12 mouse cellular contexts compared by ENCODE assay signal in the genomic region with DNA sequence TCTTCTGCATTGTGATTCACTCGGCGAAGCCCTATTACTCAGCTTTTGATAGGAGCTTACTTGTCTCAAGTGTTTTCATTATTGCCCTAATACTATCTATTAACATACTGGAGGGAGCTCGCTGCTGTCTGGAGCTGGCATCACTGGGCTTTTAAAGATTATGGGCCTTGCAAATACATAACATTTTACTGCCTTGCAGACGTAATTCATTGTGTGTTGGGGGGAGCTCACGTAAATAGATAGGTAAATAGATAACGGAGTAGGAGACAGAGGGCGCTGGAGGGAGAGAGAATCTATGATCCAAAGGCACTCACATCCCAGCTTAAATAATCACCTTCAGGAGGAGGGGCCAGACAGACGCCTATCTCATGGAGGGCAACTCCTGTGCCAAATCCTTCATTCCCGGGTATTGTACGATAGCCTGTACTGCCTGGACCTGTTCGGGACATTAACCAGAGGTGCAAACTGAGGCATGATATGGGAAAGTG. TPM values are rescaled to one million over a fixed set of nuclear protein-coding genes. Genes with fewer than 3 reads are reported as not detected.
A peak's percentile ranks its signal among the peaks of the same experiment; 100 is the strongest.
DNase-seq lines count a peak whose midpoint lies in the region; ATAC-seq and TF ChIP-seq lines count a peak whose summit lies in the region.
"Had no signal": no experiment of that assay in that cellular context is flagged by ENCODE, and none has a peak within 500 bp of the region (broad histone marks: within the 10 kb centered on the region; RNA-seq: fewer than 3 reads in every experiment).

No protein-coding gene starts in this region.

- 35% methylated on average over 11 of the region's 11 CpGs for WGBS in hindbrain, embryonic 12.5 days
- WGBS in hindbrain, embryonic 11.5 days, result 41% methylated on average over 11 of the region's 11 CpGs
- WGBS in forebrain, embryonic 14.5 days, result 6% methylated on average over 11 of the region's 11 CpGs
- WGBS in midbrain, embryonic 14.5 days, result 9% methylated on average over 11 of the region's 11 CpGs
- WGBS in kidney, adult 2 months, result 47% methylated on average over 11 of the region's 11 CpGs

- no peaks in the 10 kb centered on the region for H3K9me3 ChIP-seq in hindbrain, embryonic 12.5 days (replicated peaks)
- no peaks in the 10 kb centered on the region for H3K9me3 ChIP-seq in hindbrain, embryonic 11.5 days (ENCODE audit: control insufficient read depth, low read length)
- no peaks in the 10 kb centered on the region for H3K9me3 ChIP-seq in forebrain, embryonic 14.5 days (replicated peaks; ENCODE audit: control insufficient read depth, low read length)
- no peaks in the 10 kb centered on the region for H3K9me3 ChIP-seq in midbrain, embryonic 14.5 days (ENCODE audit: control insufficient read depth, low read length)

- DNase-seq in hindbrain, embryonic 11.5 days (ENCODE audit: low spot score), result no peak
- DNase-seq in ZHBTc4 (ENCODE audit: low read depth, low spot score), result peak; percentile 13
- peak; percentile 78 for DNase-seq in forebrain, embryonic 14.5 days (ENCODE audit: low spot score)
- DNase-seq in midbrain, embryonic 14.5 days, result peak; percentile 77
- DNase-seq in kidney, adult 2 months, result no peak
- no peak for DNase-seq in kidney, postnatal 14 days
- DNase-seq in left cerebral cortex, adult 8-10 months (ENCODE audit: low spot score in 2 of 2), result no peak
- DNase-seq: heart, postnatal 36 days; kidney, postnatal 10 days; lung, adult 2 months had no signal

- 0 out of 2 replicates have a peak overlapping the region, but pooled peaks have one; percentile 7 for H3K4me2 ChIP-seq in hindbrain, embryonic 12.5 days (replicated peaks)
- H3K4me2 ChIP-seq in hindbrain, embryonic 11.5 days (replicated peaks; ENCODE audit: low read depth, low read length), result no peak overlapping the region
- H3K4me2 ChIP-seq in forebrain, embryonic 14.5 days (ENCODE audit: low read length), result peak overlapping the region; percentile 29; the same call in 1 of the 2 replicates
- H3K4me2 ChIP-seq in midbrain, embryonic 14.5 days (ENCODE audit: low read length), result peak overlapping the region; percentile 16

- H3K9ac ChIP-seq in hindbrain, embryonic 12.5 days, result no peak overlapping the region
- no peak overlapping the region for H3K9ac ChIP-seq in hindbrain, embryonic 11.5 days (ENCODE audit: low read depth, low read length)
- H3K9ac ChIP-seq in forebrain, embryonic 14.5 days (ENCODE audit: low read length), result no peak overlapping the region
- H3K9ac ChIP-seq in midbrain, embryonic 14.5 days (replicated peaks; ENCODE audit: low read length), result no peak overlapping the region

- TF ChIP-seq CTCF in kidney, adult 2 months (conservative IDR thresholded peaks at IDR 0.05; ENCODE audit: insufficient read depth, insufficient read length, low read depth, low read length), result no peak

- no peaks in the 10 kb centered on the region for H3K36me3 ChIP-seq in hindbrain, embryonic 12.5 days
- no peaks in the 10 kb centered on the region for H3K36me3 ChIP-seq in hindbrain, embryonic 11.5 days (ENCODE audit: control insufficient read depth, insufficient read depth, low read length)
- H3K36me3 ChIP-seq in forebrain, embryonic 14.5 days (ENCODE audit: control insufficient read depth, insufficient read depth, low read length), result no peaks in the 10 kb centered on the region
- no peaks in the 10 kb centered on the region for H3K36me3 ChIP-seq in midbrain, embryonic 14.5 days (ENCODE audit: control insufficient read depth, insufficient read depth, low read length)
- no peaks in the 10 kb centered on the region for H3K36me3 ChIP-seq in kidney, adult 2 months (ENCODE audit: control insufficient read depth, insufficient read depth, low read length)

- H3K4me1 ChIP-seq in hindbrain, embryonic 12.5 days, result peaks cover 7% of the 10 kb centered on the region
- H3K4me1 ChIP-seq in hindbrain, embryonic 11.5 days (replicated peaks; ENCODE audit: control insufficient read depth, insufficient read depth, low read length), result peaks cover 2% of the 10 kb centered on the region; the same call in 1 of the 2 replicates
- peaks cover 12% of the 10 kb centered on the region; the same call in 1 of the 2 replicates for H3K4me1 ChIP-seq in forebrain, embryonic 14.5 days (ENCODE audit: control insufficient read depth, insufficient read depth, low read length)
- peaks cover 16% of the 10 kb centered on the region for H3K4me1 ChIP-seq in midbrain, embryonic 14.5 days (ENCODE audit: control insufficient read depth, insufficient read depth, low read length)
- H3K4me1 ChIP-seq in kidney, adult 2 months (ENCODE audit: control insufficient read depth, insufficient read depth, low read length), result no peaks in the 10 kb centered on the region

- H3K27ac ChIP-seq in hindbrain, embryonic 12.5 days, result peak overlapping the region; percentile 62
- no peak overlapping the region for H3K27ac ChIP-seq in hindbrain, embryonic 11.5 days (ENCODE audit: low read depth, low read length)
- H3K27ac ChIP-seq in forebrain, embryonic 14.5 days (ENCODE audit: low read depth, low read length), result peak overlapping the region; percentile 78
- H3K27ac ChIP-seq in midbrain, embryonic 14.5 days (replicated peaks; ENCODE audit: low read depth, low read length), result peak overlapping the region; percentile 70
- H3K27ac ChIP-seq in kidney, adult 2 months (ENCODE audit: insufficient read depth, low read depth, low read length), result no peak overlapping the region

- peak; percentile 63 for ATAC-seq in hindbrain, embryonic 12.5 days (ENCODE audit: low FRiP score)
- ATAC-seq in hindbrain, embryonic 11.5 days (ENCODE audit: low FRiP score), result no peak
- peak; percentile 89 for ATAC-seq in forebrain, embryonic 14.5 days
- ATAC-seq in midbrain, embryonic 14.5 days (ENCODE audit: low FRiP score, low TSS enrichment), result peak; percentile 78

- H3K27me3 ChIP-seq in hindbrain, embryonic 12.5 days, result peaks cover 5% of the 10 kb centered on the region; the same call in 1 of the 2 replicates
- H3K27me3 ChIP-seq in hindbrain, embryonic 11.5 days (ENCODE audit: control insufficient read depth, insufficient read depth, low read length), result no peaks in the 10 kb centered on the region
- no peaks in the 10 kb centered on the region for H3K27me3 ChIP-seq in forebrain, embryonic 14.5 days (replicated peaks; ENCODE audit: control insufficient read depth, insufficient read depth, low read length)
- no peaks in the 10 kb centered on the region for H3K27me3 ChIP-seq in midbrain, embryonic 14.5 days (ENCODE audit: control insufficient read depth, insufficient read depth, low read length)
- H3K27me3 ChIP-seq in kidney, adult 2 months (replicated peaks; ENCODE audit: control insufficient read depth, insufficient read depth, low read length), result no peaks in the 10 kb centered on the region

- TF ChIP-seq POLR2A in kidney, adult 2 months (IDR thresholded peaks at IDR 0.05; ENCODE audit: low read depth, low read length), result no peak

- H3K4me3 ChIP-seq in hindbrain, embryonic 12.5 days, result no peak overlapping the region
- no peak overlapping the region for H3K4me3 ChIP-seq in hindbrain, embryonic 11.5 days (ENCODE audit: low read depth, low read length)
- no peak overlapping the region for H3K4me3 ChIP-seq in forebrain, embryonic 14.5 days (ENCODE audit: low read depth, low read length)
- no peak overlapping the region for H3K4me3 ChIP-seq in midbrain, embryonic 14.5 days (replicated peaks; ENCODE audit: low read depth, low read length)
- no peak overlapping the region for H3K4me3 ChIP-seq in kidney, adult 2 months (ENCODE audit: insufficient read depth, low read depth, low read length)

RNA-seq across cellular contexts. Expression of a gene that starts 45.8 kb away (rescaled TPM):
- 0.48 and 0.90 TPM in 2 replicates for polyA plus RNA-seq in hindbrain, embryonic 12.5 days (2016; fragmentation: Nextera tagmentation; extraction: Ambion mirVana)
- polyA plus RNA-seq in hindbrain, embryonic 11.5 days (2014; fragmentation: Nextera tagmentation; extraction: Ambion mirVana), result 0.20 and 0.39 TPM in 2 replicates
- polyA plus RNA-seq in forebrain, embryonic 14.5 days (2014; fragmentation: Nextera tagmentation; extraction: Ambion mirVana), result 4.9 and 6.5 TPM in 2 replicates
- 2.0 and 2.6 TPM in 2 replicates for polyA plus RNA-seq in midbrain, embryonic 14.5 days (2014; fragmentation: Nextera tagmentation; extraction: Ambion mirVana)
- polyA plus RNA-seq in kidney, adult 2 months (2012; rRNA removed), result 0.41 and 0.61 TPM in 2 replicates
- total RNA-seq in left cerebral cortex, adult 8-10 months (2022), result 10 to 100 TPM; 12.3 to 15.1 (median 13.7) TPM
- total RNA-seq: megakaryocyte, adult 5-6 weeks had no signal

Comparison
In these comparisons a context has a peak if more than half of its experiments do, and no peak if none do; other contexts are left out.
1. H3K27ac ChIP-seq: peak in hindbrain, embryonic 12.5 days (single experiment), forebrain, embryonic 14.5 days (single experiment) and midbrain, embryonic 14.5 days (single experiment); none in hindbrain, embryonic 11.5 days (single experiment) and kidney, adult 2 months (single experiment).
2. DNase-seq: peak in ZHBTc4 (single experiment), forebrain, embryonic 14.5 days (single experiment) and midbrain, embryonic 14.5 days (single experiment); none in hindbrain, embryonic 11.5 days (single experiment), kidney, adult 2 months (single experiment), kidney, postnatal 14 days (single experiment) and left cerebral cortex, adult 8-10 months (0 of 2).